Mouse (Mus musculus) heart, embryonic 11.5 days (tissue): ENCODE measurements around the gene Nuak1. TPM values are rescaled to one million over a fixed set of nuclear protein-coding genes. Genes with fewer than 3 reads are reported as not detected.

Experiments
- ATAC-seq: fragments of 200-750 bp; cut with Nextera tagmentation; replicated peaks from 2 replicates; pipeline ENCODE4 v1.8.0; 2017; ENCODE audit warnings: moderate library complexity; ENCODE audit not compliant: insufficient number of reproducible peaks, low FRiP score, low TSS enrichment
- H3K27ac ChIP-seq: fragments of 300-500 bp; sonication (generic); 2 replicates; pipeline ENCODE4 v1.5.1; 2014; ENCODE audit warnings: mild to moderate bottlenecking, low read depth, low read length
- H3K27me3 ChIP-seq: fragments of 300-500 bp; sonication (generic); 2 replicates; pipeline ENCODE4 v1.6.1; 2014; ENCODE audit warnings: mild to moderate bottlenecking, low read length, mixed read lengths; ENCODE audit not compliant: control insufficient read depth, insufficient read depth
- H3K36me3 ChIP-seq: fragments of 300-500 bp; sonication (generic); 2 replicates; pipeline ENCODE4 v1.6.1; 2014; ENCODE audit warnings: mild to moderate bottlenecking, low read length, moderate library complexity, mixed read lengths; ENCODE audit not compliant: control insufficient read depth, insufficient read depth
- H3K4me1 ChIP-seq: fragments of 300-500 bp; sonication (generic); 2 replicates; pipeline ENCODE4 v1.6.1; 2014; ENCODE audit warnings: low read length; ENCODE audit not compliant: control insufficient read depth, insufficient read depth
- H3K4me2 ChIP-seq: fragments of 300-500 bp; sonication (generic); 2 replicates; pipeline ENCODE4 v1.6.1; 2014; ENCODE audit warnings: mild to moderate bottlenecking, moderate library complexity
- H3K4me3 ChIP-seq: fragments of 300-500 bp; sonication (generic); 2 replicates; pipeline ENCODE4 v1.5.1; 2014; ENCODE audit warnings: low read depth, low read length
- H3K9ac ChIP-seq: fragments of 300-500 bp; sonication (generic); 2 replicates; pipeline ENCODE4 v1.6.1; 2014; ENCODE audit warnings: mild to moderate bottlenecking, low read depth, low read length, moderate library complexity
- H3K9me3 ChIP-seq: fragments of 300-500 bp; sonication (generic); replicated peaks from 2 replicates; pipeline ENCODE4 v1.6.1; 2016; ENCODE audit warnings: low read length; ENCODE audit not compliant: control insufficient read depth
- WGBS: fragments of 180-500 bp; shearing (Covaris S2); extraction: QIAGEN DNeasy Blood & Tissue Kit; methylation state at CpG from one replicate; pipeline ENCODE4 v1.1.7; 2014; ENCODE audit not compliant: insufficient replicate concordance; 5-methylcytosine and 5-hydroxymethylcytosine counted together
- polyA plus RNA-seq: library from polyadenylated mRNA; unstranded; fragments of >200 nt; fragmentation: Nextera tagmentation; extraction: Ambion mirVana; gene quantifications from 2 replicates; pipeline ENCODE4 v1.2.1, GENCODE M21; 2014

The Nuak1 gene
- polyA plus RNA-seq, 1 experiment from 2014 or later = 3.0 TPM

- Histone ChIP-seq H3K4me2 (no peak overlapping the region), H3K9me3 (no peaks in the 10 kb centered on the region), H3K27me3 (no peaks in the 10 kb centered on the region), H3K36me3 (peaks cover 4% of the 10 kb centered on the region), H3K4me3 (no peak overlapping the region), H3K9ac (peak overlapping the region; percentile 52; the same call in 1 of the 2 replicates), H3K27ac (peak overlapping the region; percentile 70), H3K4me1 (peaks cover 34% of the 10 kb centered on the region)
- ATAC-seq = no peak
- WGBS = 56% methylated on average over 16 of the region's 16 CpGs
These were observed 29.0 kb downstream of the Nuak1 start for GRCm38 (mm10) chr10:84411122-84412105.

DNA sequence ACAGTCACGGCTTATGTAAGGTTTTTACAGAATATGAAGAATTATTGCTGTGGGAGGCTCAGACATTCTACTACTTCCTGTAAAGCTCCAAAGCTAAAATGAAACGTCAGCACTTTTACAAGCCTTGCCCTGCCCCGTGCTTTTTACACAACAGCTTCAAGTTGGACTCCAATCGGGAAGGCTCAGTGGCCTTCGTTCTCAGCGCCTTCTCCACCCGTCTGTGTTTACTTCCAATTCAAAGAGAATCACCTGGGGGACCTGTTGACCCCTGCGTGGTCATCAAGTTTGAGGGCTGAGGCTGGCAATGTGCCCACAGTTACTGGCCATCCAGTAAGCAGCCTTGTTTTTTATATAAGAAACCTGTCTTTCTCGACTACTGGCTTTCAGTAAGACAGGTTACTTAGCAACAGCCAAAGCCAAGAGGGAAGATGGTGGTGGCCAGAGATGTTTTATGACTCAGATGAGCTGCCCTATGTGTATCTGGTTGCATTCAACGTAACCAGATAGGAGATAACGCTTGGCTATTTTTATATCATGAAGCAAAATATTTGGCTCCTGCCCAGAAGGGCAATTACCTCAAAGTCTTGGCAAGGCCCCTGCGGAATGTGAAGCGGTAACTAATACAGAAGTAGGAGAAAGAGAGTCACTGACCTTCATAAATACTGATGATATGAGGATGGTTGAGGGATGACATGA is 31.3 kb downstream of the Nuak1 start:
- no peak overlapping the region; the same call in 1 of the 2 replicates for H3K27ac ChIP-seq
- no peaks in the 10 kb centered on the region for H3K27me3 ChIP-seq
- H3K4me1 ChIP-seq = peaks cover 37% of the 10 kb centered on the region

GRCm38 (mm10) chr10:84405135-84405776 is 35.1 kb downstream of the Nuak1 start:
- Histone ChIP-seq H3K27ac (no peak overlapping the region), H3K36me3 (peaks cover 4% of the 10 kb centered on the region), H3K4me1 (peaks cover 30% of the 10 kb centered on the region), H3K9ac (no peak overlapping the region), H3K27me3 (no peaks in the 10 kb centered on the region), H3K9me3 (no peaks in the 10 kb centered on the region), H3K4me2 (no peak overlapping the region), H3K4me3 (no peak overlapping the region)
- ATAC-seq = no peak
- WGBS = 59% methylated on average over 8 of the region's 8 CpGs

More for the DNA sequence above, 31.3 kb downstream of the Nuak1 start:
- Histone ChIP-seq H3K4me3 (no peak overlapping the region), H3K9me3 (no peaks in the 10 kb centered on the region), H3K9ac (no peak overlapping the region), H3K4me2 (no peak overlapping the region), H3K36me3 (peaks cover 4% of the 10 kb centered on the region)
- no peak for ATAC-seq
- 73% methylated on average over 13 of the region's 13 CpGs for WGBS

DNA sequence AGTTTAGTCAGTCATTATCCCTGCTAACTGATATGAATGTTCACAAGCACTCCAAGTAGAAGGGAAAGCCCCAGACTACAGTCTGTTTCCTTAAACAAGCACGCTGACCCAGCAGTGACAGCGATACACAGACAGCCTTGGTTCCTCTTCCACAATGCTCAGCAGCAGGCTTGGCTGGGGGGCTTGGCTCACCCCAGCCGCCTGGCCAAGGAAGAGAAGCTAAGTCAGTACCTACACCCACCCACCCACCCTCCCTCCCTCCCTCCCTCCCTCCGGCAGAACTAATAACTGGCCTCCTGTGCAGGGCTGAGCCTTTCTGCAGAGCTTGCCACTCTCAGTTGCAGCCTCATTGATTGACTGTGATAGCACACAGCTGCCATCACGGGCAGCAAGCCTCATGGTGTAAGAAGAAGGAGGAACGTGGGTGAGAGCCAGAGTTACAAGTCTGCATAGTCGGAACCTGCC is 38.5 kb downstream of the Nuak1 start:
- Histone ChIP-seq H3K9ac (no peak overlapping the region), H3K36me3 (peaks cover 4% of the 10 kb centered on the region), H3K4me1 (peaks cover 21% of the 10 kb centered on the region), H3K27ac (peak overlapping the region; percentile 29; the same call in 1 of the 2 replicates), H3K27me3 (no peaks in the 10 kb centered on the region), H3K4me3 (no peak overlapping the region), H3K4me2 (no peak overlapping the region), H3K9me3 (no peaks in the 10 kb centered on the region)
- 33% methylated on average over 7 of the region's 7 CpGs for WGBS
- ATAC-seq = peak; percentile 37; the same call in 1 of the 2 replicates

DNA sequence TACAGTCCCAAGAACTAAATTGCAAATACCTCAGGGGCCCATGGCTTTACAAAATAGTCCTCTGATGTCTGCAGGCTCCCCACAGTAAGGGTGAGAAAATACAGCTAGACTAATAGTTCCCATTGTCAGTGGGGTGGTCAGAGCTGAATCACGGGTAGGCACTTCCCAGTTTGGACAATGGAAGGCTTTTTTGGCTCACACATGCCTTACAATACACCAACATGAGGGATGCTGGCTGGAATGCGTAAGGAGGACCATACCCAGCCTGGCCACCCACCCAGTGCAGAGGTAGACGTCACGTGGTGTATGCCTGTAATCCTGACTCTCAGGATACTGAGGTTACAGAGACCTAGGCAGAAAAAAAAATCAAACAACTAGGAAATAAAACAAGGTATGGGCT is 39.2 kb downstream of the Nuak1 start:
- no peak for ATAC-seq
- no peak overlapping the region for H3K9ac ChIP-seq
- H3K36me3 ChIP-seq = no peaks in the 10 kb centered on the region
- H3K27ac ChIP-seq = no peak overlapping the region
- no peaks in the 10 kb centered on the region for H3K27me3 ChIP-seq
- no peak overlapping the region for H3K4me2 ChIP-seq
- H3K9me3 ChIP-seq = no peaks in the 10 kb centered on the region
- no peak overlapping the region for H3K4me3 ChIP-seq
- H3K4me1 ChIP-seq = peaks cover 28% of the 10 kb centered on the region
- WGBS = 75% methylated on average over 4 of the region's 4 CpGs

DNA sequence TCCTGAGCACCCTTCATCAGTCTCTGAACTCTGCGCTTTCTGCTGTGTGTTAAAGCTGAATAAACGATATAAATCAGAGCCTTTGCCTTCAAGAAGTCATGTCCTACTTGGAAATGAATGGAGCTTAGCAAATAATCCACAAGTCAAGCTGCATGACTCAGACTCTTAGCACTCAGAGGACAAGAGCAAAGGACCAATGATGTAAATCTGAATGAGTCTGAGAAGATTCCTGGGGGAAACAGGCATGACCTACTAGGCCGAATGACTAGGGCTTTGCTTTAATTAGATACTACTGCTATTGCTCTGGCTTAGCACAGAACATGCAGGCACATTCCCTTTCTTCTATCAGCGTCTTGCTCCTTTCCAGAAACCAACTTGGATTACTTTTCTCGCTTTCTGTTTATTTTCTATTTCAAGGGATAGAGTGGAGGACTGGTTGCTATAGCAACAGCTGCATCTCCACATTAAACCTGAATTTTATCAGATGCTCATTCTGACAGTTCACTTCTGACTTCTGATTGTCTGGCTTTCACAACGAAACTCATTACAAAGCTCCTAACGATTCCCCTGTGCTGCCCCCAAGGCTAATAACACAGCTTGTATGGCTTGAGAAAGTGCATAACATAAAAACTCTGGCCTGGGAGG is 40.2 kb downstream of the Nuak1 start:
- H3K27ac ChIP-seq = no peak overlapping the region
- 81% methylated on average over 7 of the region's 7 CpGs for WGBS
- peaks cover 35% of the 10 kb centered on the region for H3K4me1 ChIP-seq
- H3K36me3 ChIP-seq = no peaks in the 10 kb centered on the region
- H3K4me3 ChIP-seq = no peak overlapping the region
- no peaks in the 10 kb centered on the region for H3K27me3 ChIP-seq
- no peaks in the 10 kb centered on the region for H3K9me3 ChIP-seq
- H3K4me2 ChIP-seq = no peak overlapping the region
- no peak overlapping the region for H3K9ac ChIP-seq
- no peak for ATAC-seq

GRCm38 (mm10) chr10:84397276-84397675 is 43.1 kb downstream of the Nuak1 start:
- no peak overlapping the region for H3K4me2 ChIP-seq
- H3K4me3 ChIP-seq = no peak overlapping the region
- H3K9ac ChIP-seq = no peak overlapping the region
- no peaks in the 10 kb centered on the region for H3K27me3 ChIP-seq
- WGBS = 86% methylated on average over 4 of the region's 4 CpGs
- peaks cover 55% of the 10 kb centered on the region for H3K4me1 ChIP-seq
- ATAC-seq = no peak
- H3K9me3 ChIP-seq = no peaks in the 10 kb centered on the region
- no peak overlapping the region; the same call in 1 of the 2 replicates for H3K27ac ChIP-seq
- H3K36me3 ChIP-seq = no peaks in the 10 kb centered on the region
